Mouse (Mus musculus) lung, embryonic 16.5 days (tissue): ENCODE data around the gene Gm11564. TPM values are rescaled to one million over a fixed set of nuclear protein-coding genes. Genes with fewer than 3 reads are reported as not detected.
"Not testable (repeated sequence)": the region's sequence is repeated elsewhere in the genome, so short reads cannot be mapped to it uniquely, and the experiment has no call there.

Experiments
- ATAC-seq: fragments of 200-750 bp; cut with Nextera tagmentation; 2 replicates; pipeline ENCODE4 v1.8.0; 2017; ENCODE audit warnings: low read depth, mild to moderate bottlenecking, moderate library complexity
- H3K27ac ChIP-seq: fragments of 300-500 bp; sonication (generic); 2 replicates; pipeline ENCODE4 v1.5.1; 2014; ENCODE audit warnings: mild to moderate bottlenecking, control low read depth, low read length
- H3K27me3 ChIP-seq: fragments of 300-500 bp; sonication (generic); 2 replicates; pipeline ENCODE4 v1.6.1; 2014; ENCODE audit warnings: low read depth, low read length, mixed read lengths; ENCODE audit not compliant: control insufficient read depth, insufficient read depth
- H3K36me3 ChIP-seq: fragments of 300-500 bp; sonication (generic); 2 replicates; pipeline ENCODE4 v1.6.1; 2014; ENCODE audit warnings: low read length; ENCODE audit not compliant: control insufficient read depth, insufficient read depth
- H3K4me1 ChIP-seq: fragments of 300-500 bp; sonication (generic); replicated peaks from 2 replicates; pipeline ENCODE4 v1.6.1; 2014; ENCODE audit warnings: low read length, mixed read lengths; ENCODE audit not compliant: control insufficient read depth, insufficient read depth
- H3K4me2 ChIP-seq: fragments of 300-500 bp; sonication (generic); 2 replicates; pipeline ENCODE4 v1.6.1; 2014; ENCODE audit warnings: low read depth, low read length, control low read depth
- H3K4me3 ChIP-seq: fragments of 300-500 bp; sonication (generic); 2 replicates; pipeline ENCODE4 v1.5.1; 2014; ENCODE audit warnings: mild to moderate bottlenecking, low read length, control low read depth
- H3K9ac ChIP-seq: fragments of 300-500 bp; sonication (generic); 2 replicates; pipeline ENCODE4 v1.6.1; 2014; ENCODE audit warnings: low read length, control low read depth
- H3K9me3 ChIP-seq: fragments of 300-500 bp; sonication (generic); 2 replicates; pipeline ENCODE4 v1.6.1; 2016; ENCODE audit warnings: low read length; ENCODE audit not compliant: control insufficient read depth
- WGBS: fragments of 180-500 bp; shearing (Covaris S2); extraction: QIAGEN DNeasy Blood & Tissue Kit; methylation state at CpG from one replicate; pipeline ENCODE4 v1.1.7; 2014; 5-methylcytosine and 5-hydroxymethylcytosine counted together
- polyA plus RNA-seq: library from polyadenylated mRNA; unstranded; fragments of >200 nt; fragmentation: Nextera tagmentation; extraction: Ambion mirVana; gene quantifications from 2 replicates; pipeline ENCODE4 v1.2.1, GENCODE M21; 2015

The Gm11564 gene
- polyA plus RNA-seq, 1 experiment from 2014 or later, result not detected

DNA sequence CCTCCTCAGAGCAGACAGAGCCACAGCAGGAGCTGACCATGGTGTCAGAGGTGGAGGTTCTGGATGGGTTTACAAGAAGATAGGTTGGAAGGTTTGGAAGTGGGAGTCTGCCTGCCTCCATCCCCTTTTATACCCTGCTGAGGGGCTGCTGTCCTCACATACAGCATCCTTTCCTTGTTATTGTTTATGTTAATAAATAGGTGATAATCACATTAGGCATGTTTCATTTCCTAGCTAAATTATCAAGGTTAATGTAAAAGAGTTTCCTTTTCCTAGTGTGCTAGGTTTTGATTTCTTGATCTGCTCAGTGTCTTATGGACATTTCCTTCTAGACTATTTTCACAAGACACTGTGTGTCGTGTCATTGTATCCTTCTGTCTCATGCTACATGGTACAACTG, 11.1 kb downstream of the Gm11564 start, which contains the start of gene Gm11554:
Gene Gm11554, minus strand, starts transcription at position 101 of the 400 bp plus-strand sequence.
- H3K9ac ChIP-seq, H3K27me3 ChIP-seq, H3K36me3 ChIP-seq, H3K9me3 ChIP-seq, ATAC-seq, H3K27ac ChIP-seq, H3K4me1 ChIP-seq, H3K4me3 ChIP-seq, H3K4me2 ChIP-seq: not testable (repeated sequence)
- WGBS, result no CpG with 5 or more reads among the region's 1 CpGs

DNA sequence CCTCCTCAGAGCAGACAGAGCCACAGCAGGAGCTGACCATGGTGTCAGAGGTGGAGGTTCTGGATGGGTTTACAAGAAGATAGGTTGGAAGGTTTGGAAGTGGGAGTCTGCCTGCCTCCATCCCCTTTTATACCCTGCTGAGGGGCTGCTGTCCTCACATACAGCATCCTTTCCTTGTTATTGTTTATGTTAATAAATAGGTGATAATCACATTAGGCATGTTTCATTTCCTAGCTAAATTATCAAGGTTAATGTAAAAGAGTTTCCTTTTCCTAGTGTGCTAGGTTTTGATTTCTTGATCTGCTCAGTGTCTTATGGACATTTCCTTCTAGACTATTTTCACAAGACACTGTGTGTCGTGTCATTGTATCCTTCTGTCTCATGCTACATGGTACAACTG, 16.6 kb downstream of the Gm11564 start, which contains the start of gene Gm11569:
Gene Gm11569, minus strand, starts transcription at position 101 of the 400 bp plus-strand sequence.
- WGBS, result no CpG with 5 or more reads among the region's 1 CpGs
- H3K27me3 ChIP-seq, result not testable (repeated sequence)

DNA sequence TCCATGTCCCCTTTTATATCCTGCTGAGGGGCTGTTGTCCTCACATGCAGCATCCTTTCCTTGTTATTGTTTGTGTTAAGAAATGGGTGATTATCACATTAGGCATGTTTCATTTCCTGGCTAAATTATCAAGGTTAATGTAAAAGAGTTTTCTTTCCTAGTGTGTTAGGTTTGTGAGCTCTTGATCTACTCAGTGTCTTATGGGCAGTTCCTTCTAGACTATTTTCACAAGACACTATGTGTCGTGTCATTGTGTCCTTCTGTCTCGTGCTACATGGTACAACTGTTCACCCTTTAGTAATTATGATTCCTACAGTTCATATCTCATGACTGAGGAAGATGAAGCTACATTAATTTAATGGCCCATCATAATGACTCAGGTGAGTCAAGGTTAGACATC, 22.1 kb downstream of the Gm11564 start, which contains the start of gene Gm11596:
Gene Gm11596, minus strand, starts transcription at position 101 of the 400 bp plus-strand sequence.
- Histone ChIP-seq H3K36me3 (no peaks in the 10 kb centered on the region), H3K27ac (no peak within 1 kb of the TSS), H3K4me3 (no peak within 1 kb of the TSS), H3K27me3 (no peaks in the 10 kb centered on the region), H3K9ac (no peak within 1 kb of the TSS), H3K4me1 (no peaks in the 10 kb centered on the region), H3K4me2 (no peak within 1 kb of the TSS), H3K9me3 (no peaks in the 10 kb centered on the region)
- WGBS, result 61% methylated on average over 2 of the region's 2 CpGs
- ATAC-seq, result no peak

More for the DNA sequence above, 16.6 kb downstream of the Gm11564 start, which contains the start of gene Gm11569:
- not testable (repeated sequence) for H3K9ac ChIP-seq, ATAC-seq, H3K4me2 ChIP-seq, H3K36me3 ChIP-seq, H3K4me3 ChIP-seq, H3K4me1 ChIP-seq, H3K9me3 ChIP-seq, H3K27ac ChIP-seq

DNA sequence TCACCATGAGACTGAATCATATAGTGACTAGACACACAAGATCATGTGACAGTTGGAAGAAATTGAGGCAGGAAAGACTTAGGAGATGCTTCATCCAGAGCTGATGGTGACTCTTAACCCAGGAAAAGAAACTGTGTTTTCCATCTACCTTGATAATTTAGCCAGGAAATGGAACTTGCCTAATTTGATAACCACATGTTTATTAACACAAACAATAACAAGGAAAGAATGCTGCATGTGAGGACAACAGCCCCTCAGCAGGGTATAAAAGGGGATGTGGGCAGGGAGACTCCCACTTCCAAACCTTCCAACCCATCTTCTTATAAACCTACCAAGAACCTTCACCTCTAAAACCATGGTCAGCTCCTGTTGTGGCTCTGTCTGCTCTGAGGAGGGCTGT, 30.6 kb downstream of the Gm11564 start, which contains the start of gene Krtap4-9:
Gene Krtap4-9, plus strand, starts transcription at position 301 of the 400 bp plus-strand sequence.
- not testable (repeated sequence) for H3K4me1 ChIP-seq, H3K4me2 ChIP-seq, H3K9ac ChIP-seq, H3K27ac ChIP-seq, H3K9me3 ChIP-seq, H3K36me3 ChIP-seq, H3K4me3 ChIP-seq, ATAC-seq, H3K27me3 ChIP-seq

DNA sequence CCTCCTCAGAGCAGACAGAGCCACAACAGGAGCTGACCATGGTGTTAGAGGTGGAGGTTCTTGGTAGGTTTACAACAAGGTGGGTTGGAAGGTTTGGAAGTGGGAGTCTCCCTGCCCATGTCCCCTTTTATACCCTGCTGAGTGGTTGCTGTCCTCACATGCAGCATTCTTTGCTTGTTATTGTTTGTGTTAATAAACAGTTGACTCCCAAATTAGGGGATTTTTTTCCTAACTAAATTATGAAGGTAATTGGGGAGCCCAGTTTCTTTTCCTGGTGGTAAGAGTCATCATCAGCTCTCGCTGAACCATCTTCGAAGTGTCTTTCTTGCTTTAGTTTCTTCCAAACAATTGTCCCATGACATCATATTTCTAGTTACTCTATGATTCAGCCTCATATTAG, 34.9 kb downstream of the Gm11564 start, which contains the start of gene Krtap4-8:
Gene Krtap4-8, minus strand, starts transcription at position 101 of the 400 bp plus-strand sequence.
- no peaks in the 10 kb centered on the region for H3K27me3 ChIP-seq
- H3K36me3 ChIP-seq, result no peaks in the 10 kb centered on the region
- H3K4me3 ChIP-seq, result no peak within 1 kb of the TSS
- 85% methylated on average over 2 of the region's 2 CpGs for WGBS
- H3K4me1 ChIP-seq, result no peaks in the 10 kb centered on the region
- H3K9me3 ChIP-seq, result no peaks in the 10 kb centered on the region
- no peak for ATAC-seq
- no peak within 1 kb of the TSS for H3K27ac ChIP-seq
- no peak within 1 kb of the TSS for H3K4me2 ChIP-seq
- H3K9ac ChIP-seq, result no peak within 1 kb of the TSS

DNA sequence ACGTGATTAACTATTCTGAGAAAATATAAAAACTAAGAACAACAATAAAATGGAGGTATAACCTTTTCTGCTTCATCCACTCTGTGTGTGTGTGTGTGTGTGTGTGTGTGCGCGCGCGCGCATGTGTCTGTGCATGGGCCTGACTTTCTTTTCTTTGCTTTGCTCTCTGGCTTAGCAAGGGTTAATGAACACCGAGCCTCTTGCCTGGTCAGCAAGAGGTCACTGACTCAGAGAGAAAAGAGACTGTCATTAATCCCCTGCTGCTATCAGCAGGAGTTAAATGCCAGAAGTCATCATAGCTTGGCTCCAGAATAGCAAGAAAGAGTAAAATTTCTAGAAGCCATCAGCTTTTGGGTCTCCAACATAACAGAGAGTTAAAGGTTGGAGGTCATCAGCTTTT, 37.1 kb downstream of the Gm11564 start:
- no peak overlapping the region for H3K27ac ChIP-seq
- H3K9me3 ChIP-seq, result no peaks in the 10 kb centered on the region
- WGBS, result 62% methylated on average over 7 of the region's 7 CpGs
- no peak overlapping the region for H3K9ac ChIP-seq
- H3K4me3 ChIP-seq, result no peak overlapping the region
- no peaks in the 10 kb centered on the region for H3K27me3 ChIP-seq
- no peak for ATAC-seq
- no peak overlapping the region for H3K4me2 ChIP-seq
- no peaks in the 10 kb centered on the region for H3K36me3 ChIP-seq
- no peaks in the 10 kb centered on the region for H3K4me1 ChIP-seq

DNA sequence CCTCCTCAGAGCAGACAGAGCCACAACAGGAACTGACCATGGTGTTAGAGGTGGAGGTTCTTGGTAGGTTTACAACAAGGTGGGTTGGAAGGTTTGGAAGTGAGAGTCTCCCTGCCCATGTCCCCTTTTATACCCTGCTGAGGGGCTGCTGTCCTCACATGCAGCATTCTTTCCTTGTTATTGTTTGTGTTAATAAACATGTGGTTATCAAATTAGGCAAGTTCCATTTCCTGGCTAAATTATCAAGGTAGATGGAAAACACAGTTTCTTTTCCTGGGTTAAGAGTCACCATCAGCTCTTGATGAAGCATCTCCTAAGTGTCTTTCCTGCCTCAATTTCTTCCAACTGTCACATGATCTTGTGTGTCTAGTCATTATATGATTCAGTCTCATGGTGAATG, 42.7 kb downstream of the Gm11564 start, which contains the start of gene Gm11595:
Gene Gm11595, minus strand, starts transcription at position 101 of the 400 bp plus-strand sequence.
- not testable (repeated sequence) for H3K36me3 ChIP-seq, H3K9me3 ChIP-seq, H3K4me2 ChIP-seq, H3K4me3 ChIP-seq, H3K27ac ChIP-seq, H3K27me3 ChIP-seq, H3K4me1 ChIP-seq, ATAC-seq, H3K9ac ChIP-seq

DNA sequence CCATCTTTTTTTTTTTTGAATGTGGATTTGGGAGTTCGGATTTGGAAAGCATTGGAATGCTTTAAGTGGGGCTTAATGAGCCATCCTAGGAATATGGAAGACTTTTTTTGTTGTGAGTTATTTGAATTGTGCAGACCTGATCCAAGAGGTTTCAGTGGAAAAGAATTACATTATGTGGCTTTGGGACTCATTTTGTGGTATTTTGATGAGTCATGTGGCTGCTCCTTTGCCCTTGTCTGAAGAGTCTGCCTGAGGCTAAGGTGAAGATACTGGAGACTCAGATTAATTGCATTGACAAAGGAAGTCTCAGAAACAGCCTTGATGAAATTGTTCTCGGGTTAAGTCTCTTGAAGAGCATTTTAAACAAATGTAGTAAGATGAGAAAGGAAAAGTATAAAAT, 47.1 kb downstream of the Gm11564 start:
- no peak overlapping the region for H3K4me3 ChIP-seq
- no peaks in the 10 kb centered on the region for H3K36me3 ChIP-seq
- no peak overlapping the region for H3K27ac ChIP-seq
- 60% methylated on average over 2 of the region's 2 CpGs for WGBS
- ATAC-seq, result no peak
- H3K9ac ChIP-seq, result no peak overlapping the region
- no peaks in the 10 kb centered on the region for H3K4me1 ChIP-seq
- H3K27me3 ChIP-seq, result no peaks in the 10 kb centered on the region
- H3K4me2 ChIP-seq, result no peak overlapping the region
- no peaks in the 10 kb centered on the region for H3K9me3 ChIP-seq
